Mouse (Mus musculus) CH12F3 (cell line): ENCODE results near the gene Bglap2.

Experiments used
- in situ Hi-C: fragments of 300-500 bp; cut with MboI; formaldehyde crosslinking; loops from 2 replicates; pipeline ENCODE4 v1.14.3; 2020; ENCODE audit warnings: low sequenced_read_pairs

The Bglap2 gene

GRCm38 (mm10) chr3:88352907-88353306, 25.6 kb downstream of the Bglap2 start:
- in situ Hi-C loops: no loop called here

GRCm38 (mm10) chr3:88350732-88351131, 27.8 kb downstream of the Bglap2 start:
- in situ Hi-C loops: no loop called here

GRCm38 (mm10) chr3:88339006-88339405, 39.5 kb downstream of the Bglap2 start:
- in situ Hi-C loops: no loop called here

- in situ Hi-C loops: no loop called here
Measured at GRCm38 (mm10) chr3:88338316-88338715, 40.2 kb downstream of the Bglap2 start.

- in situ Hi-C loops: no loop called here
Measured at GRCm38 (mm10) chr3:88337367-88338020, 41.0 kb downstream of the Bglap2 start.

GRCm38 (mm10) chr3:88336058-88337013, 42.2 kb downstream of the Bglap2 start, which contains the start of the genes Tmem79 and Smg5:
Gene Tmem79, minus strand, starts transcription at chr3:88336148.
Gene Smg5, plus strand, starts transcription at chr3:88336260.
- in situ Hi-C loops: no loop called here

GRCm38 (mm10) chr3:88335436-88336053, 43.0 kb downstream of the Bglap2 start:
- in situ Hi-C loops: no loop called here

GRCm38 (mm10) chr3:88334902-88335435, 43.5 kb downstream of the Bglap2 start:
- in situ Hi-C loops: no loop called here

- in situ Hi-C loops: no loop called here
Measured at GRCm38 (mm10) chr3:88334029-88334658, 44.4 kb downstream of the Bglap2 start.

GRCm38 (mm10) chr3:88331282-88331681, 47.2 kb downstream of the Bglap2 start:
- in situ Hi-C loops: no loop called here

GRCm38 (mm10) chr3:88328956-88329355, 49.5 kb downstream of the Bglap2 start:
- in situ Hi-C loops: no loop called here
